Mouse (Mus musculus): Measurements from ENCODE around the gene Tmem135.

The Tmem135 gene

GRCm38 (mm10) chr7:89183928-89184327 lies 220.1 kb downstream of the Tmem135 start:
- no peak for DNase-seq (ENCODE audit: low read depth, low spot score)

GRCm38 (mm10) chr7:89182943-89183342 lies 221.1 kb downstream of the Tmem135 start:
- DNase-seq (ENCODE audit: low read depth, low spot score): no peak

GRCm38 (mm10) chr7:89181285-89181684 lies 222.7 kb downstream of the Tmem135 start:
- DNase-seq (ENCODE audit: low read depth, low spot score): peak; percentile 26

GRCm38 (mm10) chr7:89178601-89179000 lies 225.4 kb downstream of the Tmem135 start:
- no peak for DNase-seq (ENCODE audit: low read depth, low spot score)

GRCm38 (mm10) chr7:89177926-89178325 lies 226.1 kb downstream of the Tmem135 start:
- DNase-seq (ENCODE audit: low read depth, low spot score): no peak

GRCm38 (mm10) chr7:89174430-89174829 lies 229.6 kb downstream of the Tmem135 start:
- no peak for DNase-seq (ENCODE audit: low read depth, low spot score)

GRCm38 (mm10) chr7:89173018-89173417 lies 231.0 kb downstream of the Tmem135 start:
- DNase-seq (ENCODE audit: low read depth, low spot score): no peak

- DNase-seq (ENCODE audit: low read depth, low spot score): no peak
Observed at GRCm38 (mm10) chr7:89171790-89172467, 232.1 kb downstream of the Tmem135 start.

GRCm38 (mm10) chr7:89168606-89169005 lies 235.4 kb downstream of the Tmem135 start:
- DNase-seq (ENCODE audit: low read depth, low spot score): peak; percentile 82

- no peak for DNase-seq (ENCODE audit: low read depth, low spot score)
Observed at GRCm38 (mm10) chr7:89165528-89165927, 238.5 kb downstream of the Tmem135 start.

GRCm38 (mm10) chr7:89161610-89162378 lies 242.2 kb downstream of the Tmem135 start:
- DNase-seq (ENCODE audit: low read depth, low spot score): no peak

- DNase-seq (ENCODE audit: low read depth, low spot score): no peak
Observed at GRCm38 (mm10) chr7:89157356-89157755, 246.7 kb downstream of the Tmem135 start.

- DNase-seq (ENCODE audit: low read depth, low spot score): no peak
Observed at GRCm38 (mm10) chr7:89156629-89157028, 247.4 kb downstream of the Tmem135 start.

GRCm38 (mm10) chr7:89155741-89156140 lies 248.3 kb downstream of the Tmem135 start:
- no peak for DNase-seq (ENCODE audit: low read depth, low spot score)

GRCm38 (mm10) chr7:89155223-89155622 lies 248.8 kb downstream of the Tmem135 start:
- no peak for DNase-seq (ENCODE audit: low read depth, low spot score)

GRCm38 (mm10) chr7:89151345-89151744 lies 252.7 kb downstream of the Tmem135 start:
- DNase-seq (ENCODE audit: low read depth, low spot score): no peak

- no peak for DNase-seq (ENCODE audit: low read depth, low spot score)
Observed at GRCm38 (mm10) chr7:89140640-89141300, 263.3 kb downstream of the Tmem135 start.

- DNase-seq (ENCODE audit: low read depth, low spot score): no peak
Observed at GRCm38 (mm10) chr7:89134884-89135511, 269.0 kb downstream of the Tmem135 start.

GRCm38 (mm10) chr7:89126063-89126882 lies 277.7 kb downstream of the Tmem135 start:
- peak; percentile 69 for DNase-seq (ENCODE audit: low read depth, low spot score)

- DNase-seq (ENCODE audit: low read depth, low spot score): no peak
Observed at GRCm38 (mm10) chr7:89116261-89116664, 287.8 kb downstream of the Tmem135 start.

- DNase-seq (ENCODE audit: low read depth, low spot score): no peak
Observed at GRCm38 (mm10) chr7:89115633-89116032, 288.4 kb downstream of the Tmem135 start.
